Mouse (Mus musculus) activated CD4-positive, CD25-positive, alpha-beta regulatory T cell (primary cell): ENCODE results near the gene Nanos3. TPM values are rescaled to one million over a fixed set of nuclear protein-coding genes. Genes with fewer than 3 reads are reported as not detected.

Source experiments
- polyA plus RNA-seq, 2 experiments: library from polyadenylated mRNA; unstranded; fragments of 100-300 nt; shearing (Covaris generic); gene quantifications; one replicate each; pipeline ENCODE4 v1.2.1; 2017

The Nanos3 gene
- polyA plus RNA-seq, result 1 to 10 TPM; 1.3 to 4.5 TPM

GRCm38 (mm10) chr8:84185117-84185516, at the start of gene Nanos3:
Gene Nanos3 (minus strand): TSS chr8:84185217.

GRCm38 (mm10) chr8:84147769-84148530, 37.1 kb downstream of the Nanos3 start, which contains the start of the genes Cc2d1a and 4930432K21Rik:
Gene Cc2d1a (minus strand): TSS chr8:84147936.
Gene 4930432K21Rik (plus strand): TSS chr8:84148025.

DNA sequence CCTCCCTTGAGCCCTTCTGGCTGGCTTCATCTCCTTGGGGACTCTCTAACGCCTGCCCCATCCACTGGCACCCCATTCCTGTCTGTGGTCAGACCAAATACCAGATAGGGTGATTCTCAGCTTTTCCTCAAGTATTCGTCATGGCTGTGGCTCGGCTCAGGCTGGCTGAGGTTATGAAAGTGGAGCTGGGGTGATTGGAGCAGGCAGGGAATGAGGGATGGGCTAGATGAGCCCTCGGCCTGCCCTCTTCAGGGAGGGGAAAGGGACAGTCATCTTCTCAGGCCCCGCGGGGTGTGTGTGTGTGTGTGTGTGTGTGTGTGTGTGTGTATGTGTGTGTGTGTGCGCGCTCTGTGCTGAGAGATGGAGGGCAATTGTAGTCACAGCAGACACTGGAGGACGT, 59.4 kb downstream of the Nanos3 start, which contains the start of gene Podnl1:
TSS of gene Podnl1 (plus strand) at position 334 of the 400 bp plus-strand sequence.

Other genes starting within 250 kb of the Nanos3 start
- under 1 TPM; 0.24 to 0.63 TPM for gene Gm10644, start 230.0 kb downstream of the Nanos3 start, polyA plus RNA-seq
- 10 to 100 TPM; 40.2 to 42.2 TPM for gene Asf1b, start 229.7 kb downstream of the Nanos3 start, polyA plus RNA-seq
- 10 to 100 TPM; 54.6 to 58.2 TPM for gene Prkaca, start 212.2 kb downstream of the Nanos3 start, polyA plus RNA-seq
- 10 to 100 TPM in 1 of 2 experiments, 1 to 10 TPM in 1; 9.1 to 11.7 TPM for gene Samd1, start 187.5 kb downstream of the Nanos3 start, polyA plus RNA-seq
- under 1 TPM; 0.12 to 0.36 TPM for gene 1700067K01Rik, start 183.7 kb downstream of the Nanos3 start, polyA plus RNA-seq
- gene 2210011C24Rik, start 173.0 kb downstream of the Nanos3 start, polyA plus RNA-seq, result 1 to 10 TPM; 4.0 to 4.1 TPM
- 10 to 100 TPM; 10.1 to 13.4 TPM for gene Palm3, start 163.7 kb downstream of the Nanos3 start, polyA plus RNA-seq
- 100 to 1,000 TPM; 260 to 302 TPM for gene Il27ra, start 142.6 kb downstream of the Nanos3 start, polyA plus RNA-seq
- gene Rln3, start 140.2 kb downstream of the Nanos3 start, polyA plus RNA-seq, result 100 to 1,000 TPM; 167 to 253 TPM
- 1 to 10 TPM; 1.8 to 2.1 TPM for gene Gm10643, start 120.1 kb downstream of the Nanos3 start, polyA plus RNA-seq
- gene Rfx1, start 118.4 kb downstream of the Nanos3 start, polyA plus RNA-seq, result 10 to 100 TPM; 14.4 to 40.5 TPM
- gene Dcaf15, start 80.4 kb downstream of the Nanos3 start, polyA plus RNA-seq, result 10 to 100 TPM; 32.6 to 41.2 TPM
- gene Podnl1, start 59.2 kb downstream of the Nanos3 start, polyA plus RNA-seq, result 10 to 100 TPM; 17.6 to 39.5 TPM
- 10 to 100 TPM; 28.8 to 41.8 TPM for gene Cc2d1a, start 37.3 kb downstream of the Nanos3 start, polyA plus RNA-seq
- 1 to 10 TPM in 1 of 2 experiments, under 1 TPM in 1; 0.31 to 1.4 TPM for gene 4930432K21Rik, start 37.2 kb downstream of the Nanos3 start, polyA plus RNA-seq
- 10 to 100 TPM in 1 of 2 experiments, 1 to 10 TPM in 1; 6.8 to 15.0 TPM for gene Zswim4, start 51.8 kb upstream of the Nanos3 start, polyA plus RNA-seq
- 100 to 1,000 TPM; 287 to 296 TPM for gene D8Ertd738e, start 64.5 kb upstream of the Nanos3 start, polyA plus RNA-seq
- 100 to 1,000 TPM; 105 to 132 TPM for gene Mri1, start 72.1 kb upstream of the Nanos3 start, polyA plus RNA-seq
- gene Ccdc130, start 85.2 kb upstream of the Nanos3 start, polyA plus RNA-seq, result 10 to 100 TPM; 33.8 to 36.6 TPM
- 10 to 100 TPM in 1 of 2 experiments, 1 to 10 TPM in 1; 8.6 to 13.1 TPM for gene Cacna1a, start 203.2 kb upstream of the Nanos3 start, polyA plus RNA-seq